Mouse (Mus musculus) embryo, embryonic 10.5 days (tissue): ENCODE measurements at regions not wholly inside any gene's neighbourhood (a gene's known extent, or its start where the extent isn't known, plus 50 kb on each side); places are given as distances from the start of the nearest gene placed in this dataset.
A peak's percentile ranks its signal among the peaks of the same experiment; 100 is the strongest.

Experiments used
- DNase-seq: peaks from one replicate; pipeline ENCODE4 v3.0.0-alpha.2; 2015; ENCODE audit warnings: low spot score

- DNase-seq = no peak
Measured at GRCm38 (mm10) chr7:133521936-133522335, 80.0 kb downstream of the Tex36 start.

GRCm38 (mm10) chr7:133518926-133519325, 83.0 kb downstream of the Tex36 start:
- no peak for DNase-seq

GRCm38 (mm10) chr7:133517576-133517975, 84.4 kb downstream of the Tex36 start:
- DNase-seq = no peak

GRCm38 (mm10) chr7:133510926-133511325, 91.0 kb downstream of the Tex36 start:
- DNase-seq = peak; percentile 66

- no peak for DNase-seq
Measured at GRCm38 (mm10) chr7:133509486-133509885, 92.5 kb downstream of the Tex36 start.

GRCm38 (mm10) chr7:133508370-133509012, 93.5 kb downstream of the Tex36 start:
- DNase-seq = no peak

DNA sequence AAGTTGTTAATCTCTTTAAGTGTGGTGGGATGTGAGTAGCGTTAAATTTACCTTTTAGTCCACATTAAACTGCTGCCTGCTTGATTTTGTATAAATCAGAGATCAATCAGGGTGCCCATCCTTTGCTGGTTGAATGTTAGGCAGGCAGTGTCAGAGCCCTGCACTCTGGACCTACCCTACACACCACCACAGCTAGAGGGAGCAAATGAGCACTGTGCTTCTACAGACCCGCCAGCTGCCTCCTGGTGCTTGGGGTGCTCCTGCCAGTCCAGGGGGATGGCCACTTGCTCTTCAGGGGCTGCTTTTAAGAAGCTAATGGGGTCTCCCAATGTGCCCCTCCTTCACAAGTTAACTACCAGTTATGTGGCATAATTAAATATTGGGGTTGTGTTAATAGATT, 96.3 kb downstream of the Tex36 start:
- no peak for DNase-seq

GRCm38 (mm10) chr7:133503946-133504345, 98.0 kb downstream of the Tex36 start:
- no peak for DNase-seq

DNA sequence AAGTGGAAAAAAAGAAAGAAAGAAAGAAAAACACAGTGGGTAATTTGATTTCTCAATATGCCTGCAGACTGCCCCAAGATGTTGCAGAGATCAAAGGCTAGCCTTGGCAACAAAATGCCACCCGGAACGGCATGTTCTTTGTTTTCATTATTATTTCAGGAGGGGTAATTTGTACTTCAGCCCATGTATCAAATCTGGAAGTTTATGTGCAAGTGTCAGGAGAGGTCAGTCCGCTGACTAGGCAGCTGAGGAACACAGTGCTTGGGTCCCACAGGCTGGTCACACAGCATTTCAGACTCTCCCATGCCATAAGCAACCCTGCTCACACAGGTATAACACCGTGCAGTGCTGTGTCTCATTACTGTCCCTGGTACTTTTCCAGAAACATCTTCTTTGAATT, 99.2 kb downstream of the Tex36 start:
- no peak for DNase-seq

GRCm38 (mm10) chr7:133497551-133497950, 104.4 kb downstream of the Tex36 start:
- no peak for DNase-seq

GRCm38 (mm10) chr7:133494982-133495550, 106.9 kb downstream of the Tex36 start:
- DNase-seq = peak; percentile 26

- DNase-seq = peak; percentile 59
Measured at GRCm38 (mm10) chr7:133494256-133494981, 107.5 kb downstream of the Tex36 start.

- DNase-seq = no peak
Measured at GRCm38 (mm10) chr7:133492626-133493025, 109.3 kb downstream of the Tex36 start.

DNA sequence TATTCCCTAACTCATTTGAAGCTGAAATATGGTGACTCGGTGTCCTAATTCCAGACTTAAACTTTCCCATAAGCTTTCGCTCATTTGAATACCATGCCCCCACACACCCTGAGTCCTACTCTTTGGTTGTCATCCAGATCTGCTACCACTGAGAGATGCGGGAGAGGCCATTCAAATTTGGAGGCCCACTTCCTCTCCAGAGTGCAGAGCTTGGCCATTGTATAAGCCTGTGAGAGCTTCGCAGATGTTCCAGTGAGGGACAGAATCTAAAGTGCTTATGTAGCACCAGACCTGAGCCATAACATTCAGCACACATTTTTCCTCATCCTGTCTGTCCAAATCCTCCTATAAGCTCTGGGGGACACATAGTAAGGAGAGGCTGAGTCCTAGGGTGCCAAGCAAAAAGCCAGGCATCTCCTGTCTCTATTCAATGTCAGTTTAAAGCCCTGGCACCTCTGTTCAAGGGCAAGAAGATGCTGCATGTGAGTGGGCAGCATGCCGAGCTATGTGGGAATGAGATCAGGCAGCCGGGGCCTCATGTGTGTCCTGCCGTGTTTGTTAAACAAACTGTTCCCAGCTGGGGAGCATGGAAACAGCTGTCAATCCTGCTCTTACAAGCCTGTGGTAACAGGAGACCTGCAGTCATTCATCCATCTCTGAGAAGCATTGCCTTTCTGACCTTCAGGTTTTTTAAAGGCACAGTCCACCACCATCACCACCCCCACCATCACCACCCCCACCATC, 113.9 kb downstream of the Tex36 start:
- DNase-seq = peak; percentile 60

- no peak for DNase-seq
Measured at GRCm38 (mm10) chr7:133484430-133484841, 117.5 kb downstream of the Tex36 start.

GRCm38 (mm10) chr7:133481529-133481928, 120.4 kb downstream of the Tex36 start:
- no peak for DNase-seq

- no peak for DNase-seq
Measured at GRCm38 (mm10) chr7:133479679-133480078, 122.3 kb downstream of the Tex36 start.

GRCm38 (mm10) chr7:133477933-133478332, 124.0 kb downstream of the Tex36 start:
- DNase-seq = peak; percentile 54

GRCm38 (mm10) chr7:133477221-133477620, 124.7 kb downstream of the Tex36 start:
- no peak for DNase-seq

- DNase-seq = no peak
Measured at GRCm38 (mm10) chr7:133471706-133472105, 130.3 kb downstream of the Tex36 start.

- DNase-seq = no peak
Measured at GRCm38 (mm10) chr7:133470620-133470958, 131.4 kb downstream of the Tex36 start.

DNA sequence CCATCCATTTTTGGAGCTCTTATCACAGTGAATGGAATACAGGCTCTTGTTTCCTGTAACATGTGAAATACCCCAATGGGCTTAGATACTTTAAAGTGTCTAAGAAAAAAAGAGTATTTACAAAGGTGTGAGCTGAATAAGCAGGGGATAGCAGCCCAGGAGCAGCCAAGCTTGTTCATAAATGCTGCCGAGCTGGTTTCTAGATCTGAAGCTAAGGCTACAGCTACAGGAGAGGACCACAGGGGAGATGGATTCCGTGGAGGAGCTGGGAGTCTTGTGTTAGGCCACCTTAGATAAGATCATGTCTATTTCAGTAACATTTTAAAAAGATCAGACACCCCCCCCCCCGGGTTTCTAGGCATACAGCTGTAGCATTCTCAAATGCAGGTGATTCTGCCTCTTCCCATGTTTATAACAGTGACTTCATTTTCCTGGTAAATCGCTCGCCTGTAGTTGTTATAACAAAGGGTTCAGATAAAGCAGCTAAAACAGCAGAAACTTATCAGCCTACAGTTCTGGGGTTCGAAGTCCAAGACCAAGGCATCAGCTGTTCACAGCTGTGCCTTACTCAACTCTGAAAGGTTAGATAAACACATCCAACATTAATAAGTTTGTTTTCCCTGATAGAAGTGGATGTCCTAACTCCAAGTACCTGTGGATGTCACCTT, 131.9 kb downstream of the Tex36 start:
- no peak for DNase-seq
